Mouse (Mus musculus): ENCODE results near the gene Ggt5. TPM values are rescaled to one million over a fixed set of nuclear protein-coding genes. Genes with fewer than 3 reads are reported as not detected.

The Ggt5 gene
- polyA plus RNA-seq, 1 experiment, result not detected

DNA sequence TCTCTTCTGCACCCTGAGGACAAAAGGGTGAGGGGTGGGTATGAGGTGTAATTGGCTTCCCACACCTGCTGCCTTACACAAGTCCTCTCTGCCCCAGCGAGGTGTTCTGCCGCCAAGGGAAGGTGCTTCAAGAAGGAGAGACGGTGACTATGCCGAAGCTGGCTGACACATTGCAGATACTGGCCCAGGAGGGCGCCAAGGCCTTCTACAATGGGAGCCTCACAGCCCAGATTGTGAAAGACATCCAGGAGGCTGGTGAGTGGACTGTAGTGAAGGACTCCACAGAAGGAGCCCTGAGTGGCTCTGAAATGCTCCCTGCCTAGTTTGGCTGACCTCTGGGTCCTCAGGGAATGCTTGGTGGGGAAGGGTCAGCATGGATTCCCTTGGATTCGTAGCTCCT is 10.0 kb upstream of the Ggt5 start:
- Histone ChIP-seq H3K36me3 (ENCODE audit: control insufficient read depth) (no peaks in the 10 kb centered on the region), H3K4me3 (replicated peaks) (no peak overlapping the region), H3K9me3 (ENCODE audit: control insufficient read depth, low read length) (no peaks in the 10 kb centered on the region), H3K4me1 (ENCODE audit: control insufficient read depth) (no peaks in the 10 kb centered on the region), H3K27me3 (ENCODE audit: control insufficient read depth) (no peaks in the 10 kb centered on the region)
- no peak for TF ChIP-seq TAL1 (IDR thresholded peaks at IDR 0.05; ENCODE audit: low read length)
- TF ChIP-seq GATA1 (IDR thresholded peaks at IDR 0.05; ENCODE audit: low read length), result no peak

DNA sequence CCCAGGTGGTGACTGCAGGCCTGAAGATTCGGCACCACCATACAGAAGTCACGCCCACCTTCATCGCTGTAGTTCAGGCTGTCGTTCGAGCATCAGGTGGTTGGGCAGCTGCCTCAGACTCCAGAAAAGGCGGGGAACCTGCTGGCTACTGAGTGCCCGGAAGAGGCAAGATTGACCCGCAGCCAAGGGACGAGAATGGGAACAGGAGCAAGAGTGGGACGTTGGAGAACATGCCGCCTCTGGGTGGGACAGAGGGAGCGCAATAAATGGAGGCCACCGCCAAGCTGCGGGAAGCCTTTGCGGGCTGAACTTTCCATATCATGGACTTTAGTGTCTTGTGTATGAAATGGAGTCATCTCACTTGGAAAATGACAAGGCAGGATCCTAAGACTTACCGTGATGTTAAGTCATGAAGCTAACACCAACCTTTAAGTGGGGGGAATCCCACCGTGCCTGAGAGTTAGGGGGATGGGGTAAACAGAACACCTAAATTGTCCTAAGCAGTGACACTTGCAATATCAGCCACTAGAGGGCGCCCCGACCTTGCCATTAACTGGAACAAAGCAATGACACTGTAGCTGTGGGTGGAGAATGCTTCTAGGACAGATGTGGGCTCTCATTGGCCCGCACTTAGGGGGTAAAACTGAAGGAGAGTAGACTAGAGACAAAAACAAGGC is 3.1 kb upstream of the Ggt5 start:
- H3K4me1 ChIP-seq (ENCODE audit: control insufficient read depth), result no peaks in the 10 kb centered on the region
- H3K27me3 ChIP-seq (ENCODE audit: control insufficient read depth), result no peaks in the 10 kb centered on the region; the same call in 1 of the 2 replicates
- H3K9me3 ChIP-seq (ENCODE audit: control insufficient read depth, low read length), result no peaks in the 10 kb centered on the region
- TF ChIP-seq TAL1 (IDR thresholded peaks at IDR 0.05; ENCODE audit: low read length), result no peak
- no peak for TF ChIP-seq GATA1 (IDR thresholded peaks at IDR 0.05; ENCODE audit: low read length)
- H3K4me3 ChIP-seq (replicated peaks), result no peak overlapping the region
- H3K36me3 ChIP-seq (ENCODE audit: control insufficient read depth), result no peaks in the 10 kb centered on the region

DNA sequence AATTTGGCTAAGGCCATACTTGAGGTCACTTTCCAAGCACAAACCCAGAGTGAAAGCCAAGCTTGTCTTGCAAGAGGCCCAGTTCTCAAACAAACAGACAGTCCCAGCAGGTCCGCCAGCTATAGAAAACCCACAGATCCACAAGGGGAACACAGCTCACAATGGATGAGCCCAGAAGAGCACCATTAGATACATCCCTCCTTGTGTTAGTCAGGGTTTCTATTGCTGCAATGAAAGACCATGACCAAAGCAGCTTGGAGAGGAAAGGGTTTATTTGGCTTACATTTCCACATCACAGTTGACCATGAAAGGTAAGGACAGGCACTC is 2.6 kb upstream of the Ggt5 start:
- H3K27me3 ChIP-seq (ENCODE audit: control insufficient read depth), result no peaks in the 10 kb centered on the region; the same call in 1 of the 2 replicates
- no peaks in the 10 kb centered on the region for H3K4me1 ChIP-seq (ENCODE audit: control insufficient read depth)
- no peaks in the 10 kb centered on the region for H3K9me3 ChIP-seq (ENCODE audit: control insufficient read depth, low read length)
- no peaks in the 10 kb centered on the region for H3K36me3 ChIP-seq (ENCODE audit: control insufficient read depth)
- no peak overlapping the region for H3K4me3 ChIP-seq (replicated peaks)
- TF ChIP-seq TAL1 (IDR thresholded peaks at IDR 0.05; ENCODE audit: low read length), result no peak
- no peak for TF ChIP-seq GATA1 (IDR thresholded peaks at IDR 0.05; ENCODE audit: low read length)

DNA sequence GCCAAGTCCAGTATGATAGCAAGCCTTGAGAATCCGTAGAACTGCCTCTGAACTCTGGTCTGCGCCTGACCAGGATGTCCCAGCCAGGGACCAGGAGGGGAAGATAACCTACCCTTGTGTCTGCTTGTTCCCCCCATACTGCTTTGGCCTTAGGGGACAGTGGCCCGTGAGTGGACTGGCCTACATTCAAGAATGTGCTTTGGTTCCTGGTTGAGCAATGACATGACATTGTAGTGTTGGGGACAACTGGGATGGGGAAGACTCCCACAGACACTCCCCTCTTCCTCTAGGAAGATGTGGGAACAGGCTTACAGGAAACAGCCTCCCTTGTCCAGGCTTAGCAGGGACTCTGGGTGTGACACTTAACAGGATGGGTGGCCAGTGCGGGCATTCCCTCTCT is 1.4 kb upstream of the Ggt5 start:
- Histone ChIP-seq H3K9me3 (ENCODE audit: control insufficient read depth, low read length) (no peaks in the 10 kb centered on the region), H3K27me3 (ENCODE audit: control insufficient read depth) (no peaks in the 10 kb centered on the region; the same call in 1 of the 2 replicates), H3K4me3 (replicated peaks) (no peak overlapping the region), H3K4me1 (ENCODE audit: control insufficient read depth) (no peaks in the 10 kb centered on the region), H3K36me3 (ENCODE audit: control insufficient read depth) (no peaks in the 10 kb centered on the region)
- TF ChIP-seq TAL1 (IDR thresholded peaks at IDR 0.05; ENCODE audit: low read length) (no peak), GATA1 (IDR thresholded peaks at IDR 0.05; ENCODE audit: low read length) (no peak)

- H3K4me1 ChIP-seq (ENCODE audit: control insufficient read depth), result no peaks in the 10 kb centered on the region
- no peaks in the 10 kb centered on the region for H3K36me3 ChIP-seq (ENCODE audit: control insufficient read depth)
- H3K27me3 ChIP-seq (ENCODE audit: control insufficient read depth), result no peaks in the 10 kb centered on the region; the same call in 1 of the 2 replicates
- no peak overlapping the region for H3K4me3 ChIP-seq (replicated peaks)
- no peaks in the 10 kb centered on the region for H3K9me3 ChIP-seq (ENCODE audit: control insufficient read depth, low read length)
- TF ChIP-seq TAL1 (IDR thresholded peaks at IDR 0.05; ENCODE audit: low read length) (no peak), GATA1 (IDR thresholded peaks at IDR 0.05; ENCODE audit: low read length) (no peak)
Measured at GRCm38 (mm10) chr10:75588336-75588735, 804 bp upstream of the Ggt5 start.

- Histone ChIP-seq H3K27me3 (ENCODE audit: control insufficient read depth) (no peaks in the 10 kb centered on the region; the same call in 1 of the 2 replicates), H3K9me3 (ENCODE audit: control insufficient read depth, low read length) (no peaks in the 10 kb centered on the region), H3K4me3 (replicated peaks) (no peak overlapping the region), H3K36me3 (ENCODE audit: control insufficient read depth) (no peaks in the 10 kb centered on the region), H3K4me1 (ENCODE audit: control insufficient read depth) (no peaks in the 10 kb centered on the region)
- TF ChIP-seq GATA1 (IDR thresholded peaks at IDR 0.05; ENCODE audit: low read length) (no peak), TAL1 (IDR thresholded peaks at IDR 0.05; ENCODE audit: low read length) (no peak)
Measured at GRCm38 (mm10) chr10:75589651-75590050, 511 bp downstream of the Ggt5 start.

- Histone ChIP-seq H3K27me3 (ENCODE audit: control insufficient read depth) (no peaks in the 10 kb centered on the region), H3K9me3 (ENCODE audit: control insufficient read depth, low read length) (no peaks in the 10 kb centered on the region), H3K4me3 (replicated peaks) (no peak overlapping the region), H3K4me1 (ENCODE audit: control insufficient read depth) (no peaks in the 10 kb centered on the region), H3K36me3 (ENCODE audit: control insufficient read depth) (no peaks in the 10 kb centered on the region)
- TF ChIP-seq GATA1 (IDR thresholded peaks at IDR 0.05; ENCODE audit: low read length) (no peak), TAL1 (IDR thresholded peaks at IDR 0.05; ENCODE audit: low read length) (no peak)
Measured at GRCm38 (mm10) chr10:75591211-75591894, 2.2 kb downstream of the Ggt5 start.

DNA sequence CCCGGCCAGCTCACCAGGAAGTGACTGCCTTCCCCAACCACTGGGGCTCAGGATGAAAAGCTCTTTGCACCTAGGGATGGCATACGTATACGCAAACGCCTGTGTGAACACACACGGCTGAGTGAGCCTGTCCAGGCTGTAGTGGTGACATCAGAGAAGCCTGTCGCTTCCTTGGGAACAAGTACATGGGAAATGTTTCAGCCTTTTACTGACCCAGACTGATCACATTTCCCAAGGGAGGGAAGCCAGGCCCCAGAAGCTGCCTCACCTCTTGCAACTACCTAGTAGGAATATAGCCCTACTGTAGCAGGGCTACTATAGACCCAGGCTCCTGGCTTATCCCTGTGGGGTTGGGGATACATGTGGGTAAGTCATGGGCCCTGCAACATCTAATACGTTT is 3.4 kb downstream of the Ggt5 start:
- Histone ChIP-seq H3K9me3 (ENCODE audit: control insufficient read depth, low read length) (0 out of 2 replicates have a peak, but pooled peaks cover 2% of the 10 kb centered on the region), H3K36me3 (ENCODE audit: control insufficient read depth) (no peaks in the 10 kb centered on the region), H3K4me3 (replicated peaks) (no peak overlapping the region), H3K27me3 (ENCODE audit: control insufficient read depth) (no peaks in the 10 kb centered on the region), H3K4me1 (ENCODE audit: control insufficient read depth) (no peaks in the 10 kb centered on the region)
- no peak for TF ChIP-seq TAL1 (IDR thresholded peaks at IDR 0.05; ENCODE audit: low read length)

DNA sequence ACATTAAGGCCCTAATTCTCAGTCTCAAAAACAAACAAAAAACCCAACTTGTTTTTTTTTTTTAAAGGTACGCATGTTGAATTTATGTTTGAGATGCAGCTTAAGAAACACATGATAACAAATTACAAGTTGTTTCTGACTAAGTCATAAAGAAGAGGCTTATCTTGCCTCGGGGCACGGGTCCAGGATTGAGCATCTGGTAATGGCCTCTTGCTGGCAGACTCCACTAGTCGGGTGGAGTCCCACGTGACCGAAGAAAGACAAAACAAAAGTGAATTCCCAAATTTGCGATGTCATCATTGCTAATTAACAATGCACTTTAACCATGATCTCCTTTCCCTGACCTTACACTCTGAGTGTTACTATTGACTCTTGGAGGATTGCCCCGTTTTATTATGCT is 6.8 kb downstream of the Ggt5 start:
- no peak overlapping the region for H3K4me3 ChIP-seq (replicated peaks)
- H3K36me3 ChIP-seq (ENCODE audit: control insufficient read depth), result no peaks in the 10 kb centered on the region
- TF ChIP-seq GATA1 (IDR thresholded peaks at IDR 0.05; ENCODE audit: low read length), result no peak
- TF ChIP-seq TAL1 (IDR thresholded peaks at IDR 0.05; ENCODE audit: low read length), result no peak
- peaks cover 2% of the 10 kb centered on the region; the same call in 1 of the 2 replicates for H3K9me3 ChIP-seq (ENCODE audit: control insufficient read depth, low read length)
- no peaks in the 10 kb centered on the region for H3K4me1 ChIP-seq (ENCODE audit: control insufficient read depth)
- no peaks in the 10 kb centered on the region for H3K27me3 ChIP-seq (ENCODE audit: control insufficient read depth)

Data from erythroblast, embryonic 14.5 days (primary cell).